Mouse (Mus musculus) cerebellum, adult 8-10 months (tissue): ENCODE data around the gene Slc25a24.

Experiments
- DNase-seq: peaks from one replicate; pipeline ENCODE4 v3.0.0; 2022

Slc25a24 gene

DNA sequence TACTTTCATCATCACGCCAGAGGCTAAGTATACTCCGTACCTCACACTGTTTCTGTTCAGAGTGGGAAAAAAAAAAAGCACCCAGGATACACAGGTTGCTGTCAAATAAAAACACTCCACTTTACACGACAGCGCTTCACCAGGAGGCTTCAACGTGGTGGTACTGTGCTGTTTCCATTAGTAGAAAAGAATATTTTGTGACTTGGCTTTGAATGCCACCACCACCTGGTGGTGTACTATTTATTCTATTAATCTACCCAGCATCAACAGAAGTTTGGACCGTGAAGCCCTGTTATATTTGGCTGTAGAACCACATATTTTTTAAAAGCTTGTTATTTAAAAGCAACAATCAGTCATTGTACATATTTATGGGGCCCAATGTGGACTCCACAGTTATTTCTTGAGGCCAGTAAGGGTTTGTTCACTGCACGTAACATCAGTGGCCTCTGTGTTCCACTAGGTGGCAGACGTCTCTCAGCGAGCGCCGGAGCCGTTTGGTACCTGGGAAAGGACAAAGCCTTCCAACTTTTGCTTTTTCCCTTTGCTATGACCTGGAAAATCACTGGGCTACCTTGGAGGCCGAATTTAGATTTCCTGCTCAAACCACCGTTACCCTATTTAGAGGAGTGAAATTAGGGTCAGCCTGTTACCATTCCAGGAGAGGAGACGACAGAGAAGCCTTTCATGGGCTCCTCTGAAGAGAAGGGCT is 48.3 kb downstream of the Slc25a24 start:
- DNase-seq = peak; percentile 34

DNA sequence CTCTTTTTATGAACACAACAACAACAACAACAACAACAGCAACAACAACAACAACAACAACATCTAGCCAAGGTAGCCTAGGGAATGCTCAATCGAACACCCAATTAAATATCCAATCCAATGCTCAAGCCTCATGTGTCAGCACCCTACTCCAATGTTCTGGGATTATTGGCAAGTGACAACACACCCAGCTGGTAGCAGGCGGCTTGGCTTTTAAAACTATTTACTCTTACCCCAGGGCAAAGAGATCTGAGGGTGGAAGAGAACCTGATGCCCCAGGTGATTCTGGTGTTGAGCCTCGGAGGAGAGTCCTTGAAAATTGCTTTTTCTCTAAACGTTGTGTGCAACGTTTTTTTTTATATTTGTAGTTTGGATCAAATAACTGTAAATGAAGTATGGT is 51.4 kb downstream of the Slc25a24 start:
- DNase-seq = no peak

DNA sequence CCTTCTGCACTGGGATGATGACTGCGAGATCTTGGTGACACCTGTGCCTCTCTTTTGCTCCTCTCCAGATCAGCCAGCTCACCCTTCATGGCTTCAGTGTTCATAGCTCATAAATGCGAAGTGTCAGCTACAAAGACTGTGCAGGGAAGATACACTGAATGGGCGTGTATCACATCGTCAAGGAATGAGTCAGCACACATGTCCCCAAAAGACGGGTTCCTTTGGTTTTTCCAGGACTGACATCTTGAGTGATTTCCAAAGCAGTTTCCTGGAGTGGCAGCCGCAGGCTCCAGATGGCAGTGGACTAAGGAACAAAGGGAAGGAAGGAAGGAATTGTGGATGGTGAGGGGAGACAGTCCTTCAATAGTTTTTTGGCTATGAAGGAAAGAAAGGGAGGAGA is 55.8 kb downstream of the Slc25a24 start:
- DNase-seq = no peak

DNA sequence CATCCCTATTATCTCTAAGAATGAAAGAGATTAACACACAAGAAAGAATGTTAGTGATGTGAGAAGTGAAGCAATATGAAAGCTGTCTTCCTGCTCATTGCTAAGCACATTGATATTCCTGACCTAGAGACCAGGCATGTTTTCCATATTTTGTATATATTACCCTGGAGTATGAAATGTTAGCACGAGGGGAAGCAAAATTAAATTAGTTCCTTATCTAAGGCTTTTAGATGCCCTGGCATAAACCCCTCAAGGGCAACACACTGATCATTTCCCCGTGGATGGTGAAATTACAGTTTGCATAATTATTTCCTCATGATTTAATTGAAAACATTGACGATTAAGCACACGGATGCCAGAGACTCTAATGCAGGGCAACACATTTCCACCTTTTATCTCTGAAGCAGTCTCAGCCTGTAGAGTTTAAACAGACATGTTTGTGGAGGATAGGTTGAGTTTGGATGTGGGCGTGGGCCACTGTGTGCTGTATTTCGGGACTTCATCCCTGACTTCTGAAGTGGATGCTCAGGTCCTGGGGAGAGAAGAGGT is 56.7 kb downstream of the Slc25a24 start:
- no peak for DNase-seq

DNA sequence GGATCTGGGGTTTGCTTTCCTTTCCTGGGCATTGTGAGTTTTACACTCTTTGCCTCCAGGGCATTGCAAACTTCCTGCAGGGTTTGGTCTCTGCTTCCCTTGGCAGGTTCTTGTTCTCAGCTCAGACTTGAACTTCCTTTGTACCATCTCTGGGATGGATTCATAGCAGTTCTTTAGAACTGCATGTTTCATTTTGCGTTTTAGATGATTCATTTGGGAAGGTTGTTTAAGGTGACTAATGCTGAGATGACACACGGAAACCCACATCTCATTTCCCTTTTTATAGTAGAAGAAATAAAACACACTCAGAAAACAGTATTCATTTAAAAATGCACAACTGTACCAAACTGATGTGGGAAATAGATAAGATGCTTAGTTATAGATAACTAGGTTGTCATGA is 73.2 kb downstream of the Slc25a24 start:
- no peak for DNase-seq

DNA sequence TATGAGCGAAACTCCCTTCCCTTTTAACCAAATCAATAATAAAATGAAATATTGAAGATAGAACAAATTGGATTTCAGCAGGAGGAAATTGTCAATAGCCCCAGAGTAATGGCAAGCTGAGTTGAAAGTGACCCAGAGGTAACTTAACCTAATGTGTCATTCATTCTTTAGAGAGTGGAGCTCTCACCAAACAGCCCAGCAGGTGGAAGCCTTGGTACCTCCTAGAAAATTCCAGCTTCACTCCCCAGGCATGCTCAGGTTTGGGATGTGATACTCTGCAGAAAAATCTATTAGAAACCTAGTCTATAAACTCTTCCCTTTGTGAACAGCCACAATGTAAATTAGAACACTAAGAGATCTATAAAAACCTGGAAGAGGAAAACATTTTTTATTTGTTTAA is 76.3 kb downstream of the Slc25a24 start:
- DNase-seq = no peak

DNA sequence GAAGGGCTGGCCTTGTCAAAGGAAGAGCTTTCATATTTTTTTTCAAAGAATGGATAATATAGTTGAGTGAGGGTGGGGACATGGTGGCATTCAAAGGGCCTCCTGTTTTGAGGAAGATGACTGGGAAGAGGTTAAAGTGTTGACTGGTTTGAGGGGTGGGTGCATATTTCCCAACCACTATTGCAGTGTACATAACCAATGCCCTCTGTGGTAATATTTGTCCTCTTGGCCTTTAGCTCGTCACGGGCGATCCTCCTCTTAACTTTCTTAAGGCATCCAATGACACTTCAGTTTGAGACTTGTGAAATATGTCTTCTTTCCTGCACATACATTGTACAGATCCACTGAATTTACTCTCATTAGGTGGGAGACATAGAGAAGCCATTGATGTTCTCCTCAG is 89.4 kb downstream of the Slc25a24 start:
- no peak for DNase-seq

DNA sequence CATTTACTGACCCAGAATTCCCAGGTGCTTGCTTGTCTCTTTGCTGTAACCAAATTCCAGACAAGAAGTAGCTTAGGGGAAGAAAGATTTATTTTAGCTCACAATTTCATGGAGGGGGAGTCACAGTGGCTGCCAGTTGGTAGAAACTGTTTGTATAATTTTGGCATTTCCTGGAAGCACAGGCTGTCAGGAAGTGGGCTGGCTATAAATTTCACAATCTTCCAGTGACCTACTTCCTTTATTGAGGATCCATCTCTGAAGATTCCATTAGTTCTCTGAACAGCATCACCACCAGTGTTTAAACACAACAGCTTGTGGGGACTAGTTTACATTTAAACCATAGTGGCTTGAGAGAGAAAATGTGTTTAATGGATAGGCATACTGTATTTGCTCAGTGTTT is 93.4 kb downstream of the Slc25a24 start:
- no peak for DNase-seq
